Mouse (Mus musculus): ENCODE measurements around the gene Sim2. TPM values are rescaled to one million over a fixed set of nuclear protein-coding genes. Genes with fewer than 3 reads are reported as not detected.

The Sim2 gene
- polyA plus RNA-seq, 1 experiment from 2014 or later = 0.04 TPM

- Histone ChIP-seq H3K27ac (ENCODE audit: low read depth) (no peak overlapping the region), H3K36me3 (ENCODE audit: insufficient read depth) (no peaks in the 10 kb centered on the region), H3K4me3 (ENCODE audit: low read depth, low read length) (no peak overlapping the region), H3K27me3 (ENCODE audit: insufficient read depth, low read length) (peaks cover 78% of the 10 kb centered on the region), H3K4me1 (ENCODE audit: insufficient read depth) (no peaks in the 10 kb centered on the region), H3K4me2 (no peak overlapping the region; the same call in 1 of the 2 replicates), H3K9ac (no peak overlapping the region), H3K9me3 (ENCODE audit: low read depth, low read length) (no peaks in the 10 kb centered on the region)
- DNase-seq (no peak), ATAC-seq (ENCODE audit: insufficient read depth) (no peak)
- TF ChIP-seq CTCF (IDR thresholded peaks at IDR 0.05; ENCODE audit: low read depth) = no peak
- 3% methylated on average over 23 of the region's 23 CpGs for WGBS
These were observed 6.2 kb upstream of the Sim2 start for GRCm38 (mm10) chr16:94078318-94079074.

DNA sequence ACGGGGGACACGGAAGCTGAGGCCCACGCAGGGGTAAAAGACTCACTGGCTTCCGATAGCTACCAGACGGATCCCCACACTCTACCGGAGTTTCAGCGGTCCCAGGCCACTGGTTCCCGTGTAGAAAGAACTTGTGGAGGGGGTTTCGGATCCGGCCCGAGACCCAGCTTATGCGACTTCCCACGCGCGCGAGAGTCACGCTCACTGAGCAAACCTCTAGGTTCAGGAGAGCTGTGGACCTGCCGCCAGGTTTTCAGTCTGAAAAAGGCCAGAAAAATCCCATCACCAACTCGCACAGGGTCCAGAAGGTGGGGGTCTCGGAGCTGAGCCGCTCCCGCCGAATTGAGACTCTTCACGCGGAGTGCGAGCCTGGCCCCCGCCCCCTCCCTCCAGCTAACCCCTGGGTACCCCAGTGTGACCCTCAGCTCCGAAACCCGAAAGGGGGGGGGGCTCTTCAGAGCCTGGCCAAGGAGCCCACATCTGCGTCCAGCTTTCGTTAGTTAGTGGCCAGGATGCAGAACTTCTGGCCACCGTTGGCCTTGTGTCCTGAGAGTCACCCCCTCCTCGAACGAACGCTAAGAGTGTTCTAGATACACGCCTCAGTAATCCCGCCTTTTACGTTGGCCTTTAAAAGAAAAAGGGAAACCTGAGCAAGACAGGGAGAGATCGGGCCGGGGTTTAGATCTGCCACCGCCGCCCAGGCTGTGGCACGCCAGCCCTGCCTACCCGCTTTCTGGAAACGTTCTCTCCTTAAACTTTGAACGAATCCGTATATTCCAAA is 5.5 kb upstream of the Sim2 start:
- 2% methylated on average over 47 of the region's 47 CpGs for WGBS
- H3K4me2 ChIP-seq = peak overlapping the region; percentile 26
- H3K27me3 ChIP-seq (ENCODE audit: insufficient read depth, low read length) = peaks cover 82% of the 10 kb centered on the region
- no peak overlapping the region for H3K9ac ChIP-seq
- DNase-seq (no peak), ATAC-seq (ENCODE audit: insufficient read depth) (no peak)
- H3K27ac ChIP-seq (ENCODE audit: low read depth) = no peak overlapping the region
- peak overlapping the region; percentile 1; the same call in 1 of the 2 replicates for H3K4me3 ChIP-seq (ENCODE audit: low read depth, low read length)
- H3K36me3 ChIP-seq (ENCODE audit: insufficient read depth) = no peaks in the 10 kb centered on the region
- TF ChIP-seq CTCF (IDR thresholded peaks at IDR 0.05; ENCODE audit: low read depth) = no peak
- no peaks in the 10 kb centered on the region for H3K9me3 ChIP-seq (ENCODE audit: low read depth, low read length)
- no peaks in the 10 kb centered on the region for H3K4me1 ChIP-seq (ENCODE audit: insufficient read depth)

DNA sequence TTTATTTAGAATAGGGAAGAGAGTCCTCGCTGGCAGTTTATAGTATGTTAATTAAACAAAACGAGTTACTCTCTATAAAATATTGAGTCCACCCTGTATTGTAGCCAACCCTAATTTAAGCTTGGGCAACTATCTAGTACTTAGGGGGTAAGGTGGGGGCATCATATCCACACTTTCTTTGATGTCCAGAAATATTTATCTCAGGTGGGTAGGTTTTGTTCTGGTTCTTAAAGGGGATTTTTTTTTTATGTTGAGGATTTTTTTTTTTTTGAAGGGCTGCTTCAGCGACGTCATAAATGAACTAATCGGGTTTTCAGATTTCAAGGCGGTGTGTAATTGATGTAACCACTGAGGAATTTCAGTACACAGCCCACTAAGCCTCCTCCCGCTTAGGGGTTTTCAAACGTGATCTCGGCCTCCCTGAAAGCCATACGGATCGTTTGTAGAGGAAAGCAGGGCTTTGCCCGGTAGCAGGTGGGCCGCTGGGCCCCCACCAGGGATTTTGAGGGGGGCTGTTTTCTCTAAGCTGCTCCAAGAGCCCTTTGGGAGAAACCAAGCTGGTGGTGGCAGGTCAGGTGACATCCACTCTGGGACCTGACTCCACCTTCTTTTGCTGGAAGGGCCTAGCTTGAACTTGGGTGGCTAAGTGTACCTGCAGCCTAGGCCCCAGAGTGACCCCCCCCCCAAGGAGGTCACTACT is 4.7 kb upstream of the Sim2 start:
- Histone ChIP-seq H3K4me3 (ENCODE audit: low read depth, low read length) (no peak overlapping the region), H3K36me3 (ENCODE audit: insufficient read depth) (no peaks in the 10 kb centered on the region), H3K9me3 (ENCODE audit: low read depth, low read length) (no peaks in the 10 kb centered on the region), H3K4me1 (ENCODE audit: insufficient read depth) (no peaks in the 10 kb centered on the region), H3K27ac (ENCODE audit: low read depth) (no peak overlapping the region), H3K27me3 (ENCODE audit: insufficient read depth, low read length) (peaks cover 90% of the 10 kb centered on the region), H3K4me2 (no peak overlapping the region), H3K9ac (no peak overlapping the region)
- DNase-seq (no peak), ATAC-seq (ENCODE audit: insufficient read depth) (no peak)
- no peak for TF ChIP-seq CTCF (IDR thresholded peaks at IDR 0.05; ENCODE audit: low read depth)
- WGBS = 2% methylated on average over 13 of the region's 13 CpGs

DNA sequence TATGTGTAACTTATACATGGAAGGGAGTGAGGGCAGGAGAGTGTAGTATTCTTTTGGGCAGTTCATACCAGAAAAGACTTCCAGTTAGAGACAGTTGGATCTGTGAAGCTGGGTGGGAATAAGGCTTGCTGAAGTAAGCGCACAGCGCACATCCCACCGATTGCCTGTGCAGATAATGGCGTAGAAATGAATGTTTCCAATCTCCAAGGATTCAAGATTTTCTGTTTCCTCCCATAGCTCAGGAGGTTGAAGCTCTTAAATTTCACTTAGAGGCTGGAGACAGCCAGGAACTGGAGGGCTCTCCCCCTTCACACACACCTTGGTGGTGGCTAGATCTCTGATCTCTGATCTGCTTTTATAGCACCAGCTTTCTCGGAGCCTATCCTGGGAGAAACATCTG is 3.1 kb upstream of the Sim2 start:
- H3K4me3 ChIP-seq (ENCODE audit: low read depth, low read length) = no peak overlapping the region
- H3K36me3 ChIP-seq (ENCODE audit: insufficient read depth) = no peaks in the 10 kb centered on the region
- H3K9ac ChIP-seq = no peak overlapping the region
- TF ChIP-seq CTCF (IDR thresholded peaks at IDR 0.05; ENCODE audit: low read depth) = no peak
- DNase-seq (no peak), ATAC-seq (ENCODE audit: insufficient read depth) (no peak)
- no peaks in the 10 kb centered on the region for H3K9me3 ChIP-seq (ENCODE audit: low read depth, low read length)
- H3K4me1 ChIP-seq (ENCODE audit: insufficient read depth) = peaks cover 7% of the 10 kb centered on the region; the same call in 1 of the 2 replicates
- H3K27me3 ChIP-seq (ENCODE audit: insufficient read depth, low read length) = peaks cover 97% of the 10 kb centered on the region
- H3K4me2 ChIP-seq = no peak overlapping the region
- H3K27ac ChIP-seq (ENCODE audit: low read depth) = no peak overlapping the region
- 25% methylated on average over 5 of the region's 5 CpGs for WGBS

DNA sequence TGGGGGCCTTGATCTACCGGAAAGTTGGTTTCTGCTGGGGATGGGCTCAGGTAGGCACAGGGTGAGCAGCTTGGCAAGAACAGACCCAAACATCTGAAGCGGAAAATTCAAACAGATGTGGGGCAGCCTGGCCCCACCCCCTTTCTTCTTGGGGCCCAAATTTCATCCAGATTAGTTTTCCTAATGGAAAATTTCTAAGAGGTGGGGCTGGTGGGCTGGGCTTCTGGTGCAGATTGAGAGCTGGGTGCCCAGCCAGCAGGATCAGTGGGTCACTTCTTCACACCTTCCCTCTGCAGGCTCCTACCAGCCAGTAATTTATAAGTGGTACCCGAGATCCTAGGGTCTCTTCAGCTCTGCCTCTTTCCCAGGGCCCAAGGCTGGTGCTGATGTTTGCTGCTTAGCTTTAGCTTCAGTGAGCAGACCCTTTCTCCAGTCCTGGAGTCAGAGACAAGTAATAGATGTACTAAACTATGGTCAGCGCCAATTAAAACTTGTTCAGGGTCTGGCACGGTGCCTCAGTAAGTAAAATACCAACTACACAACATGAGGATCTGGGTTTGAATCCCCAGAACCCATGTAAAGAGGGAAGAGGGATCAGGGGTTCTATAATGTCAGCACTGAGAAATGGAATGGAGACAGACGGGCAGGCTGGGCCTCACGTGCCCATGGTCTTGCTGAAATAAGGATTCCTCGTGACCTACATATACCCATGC is 2.6 kb upstream of the Sim2 start:
- Histone ChIP-seq H3K4me3 (ENCODE audit: low read depth, low read length) (no peak overlapping the region), H3K4me2 (no peak overlapping the region), H3K9me3 (ENCODE audit: low read depth, low read length) (no peaks in the 10 kb centered on the region), H3K27ac (ENCODE audit: low read depth) (no peak overlapping the region), H3K4me1 (ENCODE audit: insufficient read depth) (peaks cover 7% of the 10 kb centered on the region; the same call in 1 of the 2 replicates), H3K27me3 (ENCODE audit: insufficient read depth, low read length) (peaks cover 97% of the 10 kb centered on the region), H3K9ac (no peak overlapping the region), H3K36me3 (ENCODE audit: insufficient read depth) (no peaks in the 10 kb centered on the region)
- DNase-seq (no peak), ATAC-seq (ENCODE audit: insufficient read depth) (no peak)
- 13% methylated on average over 8 of the region's 8 CpGs for WGBS
- TF ChIP-seq CTCF (IDR thresholded peaks at IDR 0.05; ENCODE audit: low read depth) = no peak

- DNase-seq (no peak), ATAC-seq (ENCODE audit: insufficient read depth) (no peak)
- H3K4me1 ChIP-seq (ENCODE audit: insufficient read depth) = peaks cover 7% of the 10 kb centered on the region; the same call in 1 of the 2 replicates
- WGBS = 1% methylated on average over 46 of the region's 46 CpGs
- no peak overlapping the region for H3K27ac ChIP-seq (ENCODE audit: low read depth)
- H3K9ac ChIP-seq = no peak overlapping the region
- no peak overlapping the region; the same call in 1 of the 2 replicates for H3K4me3 ChIP-seq (ENCODE audit: low read depth, low read length)
- no peak for TF ChIP-seq CTCF (IDR thresholded peaks at IDR 0.05; ENCODE audit: low read depth)
- peaks cover 97% of the 10 kb centered on the region for H3K27me3 ChIP-seq (ENCODE audit: insufficient read depth, low read length)
- no peak overlapping the region for H3K4me2 ChIP-seq
- H3K36me3 ChIP-seq (ENCODE audit: insufficient read depth) = no peaks in the 10 kb centered on the region
- H3K9me3 ChIP-seq (ENCODE audit: low read depth, low read length) = no peaks in the 10 kb centered on the region
These were observed 1.5 kb upstream of the Sim2 start for GRCm38 (mm10) chr16:94082960-94083847.
